In genomic region chr6:86804646-86805045, GRCm38 (mm10) we compare ENCODE assay signal across 17 mouse cellular contexts.
"Had no signal": no experiment of that assay in that cellular context is flagged by ENCODE, and none has a peak within 500 bp of the region (broad histone marks: within the 10 kb centered on the region; RNA-seq: fewer than 3 reads in every experiment).

No protein-coding gene starts in this region.

- H3K27me3 ChIP-seq: neural tube, embryonic 12.5 days; neural tube, embryonic 15.5 days; stomach, embryonic 15.5 days had no signal

- DNase-seq: retina, postnatal 1 day; right cerebral cortex, adult 18-20 months; right cerebral cortex, postnatal 14 days; right cerebral cortex, postnatal 25 days; right cerebral cortex, postnatal 4 days; spleen, adult 18-20 months; thymus, adult 18-20 months; thymus, adult 2 months; thymus, postnatal 14 days; thymus, postnatal 25 days; thymus, postnatal 36 days; thymus, postnatal 4 days had no signal

- H3K36me3 ChIP-seq: neural tube, embryonic 12.5 days; neural tube, embryonic 13.5 days; neural tube, embryonic 15.5 days; stomach, embryonic 15.5 days had no signal

- H3K4me3 ChIP-seq: neural tube, embryonic 12.5 days; neural tube, embryonic 13.5 days; neural tube, embryonic 15.5 days; stomach, embryonic 15.5 days had no signal

- H3K4me1 ChIP-seq: neural tube, embryonic 12.5 days; stomach, embryonic 15.5 days had no signal

- H3K9ac ChIP-seq: neural tube, embryonic 12.5 days; neural tube, embryonic 13.5 days; neural tube, embryonic 15.5 days; stomach, embryonic 15.5 days had no signal

- H3K27ac ChIP-seq: neural tube, embryonic 12.5 days; neural tube, embryonic 13.5 days; neural tube, embryonic 15.5 days; stomach, embryonic 15.5 days; stomach, postnatal 0 days had no signal

- H3K4me2 ChIP-seq: neural tube, embryonic 12.5 days; neural tube, embryonic 13.5 days; neural tube, embryonic 15.5 days; stomach, embryonic 15.5 days had no signal

- H3K9me3 ChIP-seq: neural tube, embryonic 12.5 days; neural tube, embryonic 13.5 days; neural tube, embryonic 15.5 days; stomach, embryonic 15.5 days had no signal
